Mouse (Mus musculus) heart, adult 2 months (tissue): ENCODE measurements around the gene Ptpn13.

Experiments
- CTCF ChIP-seq: fragments of 200-600 bp; IDR thresholded peaks from 2 replicates; pipeline ENCODE4 v1.8.1; 2022; ENCODE audit warnings: antibody characterized with exemption, mild to moderate bottlenecking, moderate library complexity
- EP300 ChIP-seq: fragments of 200-500 bp; IDR thresholded peaks from 2 replicates; pipeline ENCODE4 v1.6.1; 2011; ENCODE audit warnings: low read depth, low read length, control low read depth; ENCODE audit not compliant: insufficient read depth
- POLR2A ChIP-seq: fragments of 200-500 bp; IDR thresholded peaks from 2 replicates; pipeline ENCODE4 v1.6.1; 2011; ENCODE audit warnings: mild to moderate bottlenecking, low read depth, low read length, control low read depth; ENCODE audit not compliant: insufficient read depth

DNA sequence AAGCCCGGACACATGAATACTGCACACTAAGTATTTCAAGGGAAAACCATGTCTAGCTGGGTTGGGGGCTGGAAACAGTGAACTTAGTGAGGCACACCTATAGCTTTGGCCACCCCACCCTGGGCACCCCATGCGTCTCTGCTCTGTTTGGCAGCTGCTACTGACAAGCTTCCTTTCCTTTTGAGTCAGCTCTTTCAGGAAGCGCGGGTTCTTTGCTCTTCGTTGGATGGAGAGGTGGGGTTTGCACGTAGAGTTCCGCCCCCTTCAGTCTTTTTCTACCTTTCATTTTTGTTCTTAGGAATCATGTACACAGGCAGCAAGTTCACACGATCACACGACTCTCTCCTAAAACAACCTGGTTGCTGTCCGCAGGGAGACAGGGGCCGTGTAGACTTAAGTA, 14.2 kb downstream of the Ptpn13 start:
- TF ChIP-seq CTCF = no peak
- no peak for TF ChIP-seq EP300
- no peak for TF ChIP-seq POLR2A
